Mouse (Mus musculus): ENCODE measurements around the gene Trak1.

DNA sequence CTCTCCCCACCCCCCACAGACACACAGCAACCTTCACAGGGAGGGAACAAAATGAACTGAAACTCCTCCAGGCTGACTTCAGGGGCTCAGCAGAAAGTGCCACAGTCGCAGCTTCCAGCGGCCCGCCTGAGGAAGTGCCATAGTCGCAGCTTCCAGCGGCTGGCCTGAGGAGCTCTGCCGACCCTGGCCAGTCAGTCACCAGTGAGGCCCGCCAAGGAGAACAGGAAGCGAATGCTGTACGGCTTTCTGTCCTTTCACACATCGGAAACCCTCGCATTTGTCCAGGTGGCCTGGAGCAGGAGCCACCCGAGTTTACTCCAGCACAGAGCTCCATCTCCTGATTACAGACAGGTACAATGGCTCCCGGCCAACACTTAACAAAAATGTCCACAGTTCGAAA, 47.5 kb upstream of the Trak1 start:
- TF ChIP-seq GATA1 (IDR thresholded peaks at IDR 0.05; ENCODE audit: borderline replicate concordance, low read length) (no peak), FLI1 (IDR thresholded peaks at IDR 0.05; ENCODE audit: low read length) (no peak)

All from megakaryocyte, embryonic 14.5 days (primary cell).